Comparison of ENCODE assay signal across 33 mouse cellular contexts in genomic region chr3:60267416-60268174, GRCm38 (mm10).
A peak's percentile ranks its signal among the peaks of the same experiment; 100 is the strongest.
DNase-seq lines count a peak whose midpoint lies in the region; ATAC-seq and TF ChIP-seq lines count a peak whose summit lies in the region.
"Had no signal": no experiment of that assay in that cellular context is flagged by ENCODE, and none has a peak within 500 bp of the region (broad histone marks: within the 10 kb centered on the region; RNA-seq: fewer than 3 reads in every experiment).

No protein-coding gene starts in this region.

- no peaks in the 10 kb centered on the region for H3K36me3 ChIP-seq in intestine, embryonic 15.5 days
- H3K36me3 ChIP-seq in intestine, postnatal 0 days (ENCODE audit: control insufficient read depth, insufficient read depth), result no peaks in the 10 kb centered on the region
- H3K36me3 ChIP-seq in lung, embryonic 15.5 days, result no peaks in the 10 kb centered on the region
- no peaks in the 10 kb centered on the region for H3K36me3 ChIP-seq in stomach, postnatal 0 days (ENCODE audit: control insufficient read depth, insufficient read depth, low read length)
- H3K36me3 ChIP-seq: G1E; heart, embryonic 12.5 days; hindbrain, embryonic 10.5 days; hindbrain, embryonic 15.5 days; kidney, embryonic 15.5 days; limb, embryonic 10.5 days; limb, embryonic 15.5 days; liver, embryonic 15.5 days; neural tube, embryonic 15.5 days had no signal

- H3K4me1 ChIP-seq in intestine, embryonic 15.5 days (replicated peaks), result no peaks in the 10 kb centered on the region
- 0 out of 2 replicates have a peak, but pooled peaks cover 5% of the 10 kb centered on the region for H3K4me1 ChIP-seq in intestine, postnatal 0 days (replicated peaks; ENCODE audit: control insufficient read depth, insufficient read depth, low read length)
- H3K4me1 ChIP-seq in lung, embryonic 15.5 days, result no peaks in the 10 kb centered on the region
- peaks cover 4% of the 10 kb centered on the region; the same call in 1 of the 2 replicates for H3K4me1 ChIP-seq in lung, adult 2 months (ENCODE audit: control insufficient read depth, insufficient read depth, low read length)
- H3K4me1 ChIP-seq in stomach, postnatal 0 days (replicated peaks; ENCODE audit: control insufficient read depth, insufficient read depth), result no peaks in the 10 kb centered on the region
- H3K4me1 ChIP-seq: heart, embryonic 12.5 days; hindbrain, embryonic 10.5 days; hindbrain, embryonic 15.5 days; kidney, embryonic 15.5 days; limb, embryonic 10.5 days; limb, embryonic 15.5 days; liver, embryonic 15.5 days; neural tube, embryonic 15.5 days had no signal

- DNase-seq in lung, adult 2 months, result no peak
- peak; percentile 84 for DNase-seq in lung, postnatal 25 days (ENCODE audit: low spot score)
- no peak for DNase-seq in stomach, postnatal 0 days (ENCODE audit: low spot score)
- DNase-seq in heart, postnatal 14 days, result no peak
- DNase-seq: adrenal gland, adult 2 months; adrenal gland, postnatal 36 days; cerebellum, adult 2 months; cerebellum, postnatal 14 days; heart, adult 2 months; kidney, postnatal 25 days; layer of hippocampus, postnatal 36 days; midbrain, embryonic 14.5 days; retina, postnatal 1 day; right cerebral cortex, postnatal 14 days; thymus, postnatal 4 days had no signal

- TF ChIP-seq CTCF in intestine, postnatal 0 days (IDR thresholded peaks at IDR 0.05; ENCODE audit: low read depth), result no peak
- no peak for TF ChIP-seq CTCF in lung, adult 2 months (IDR thresholded peaks at IDR 0.05; ENCODE audit: insufficient read depth, low read length)
- TF ChIP-seq CTCF in stomach, postnatal 0 days (IDR thresholded peaks at IDR 0.05; ENCODE audit: low read depth), result no peak

- no peak overlapping the region for H3K4me3 ChIP-seq in intestine, embryonic 15.5 days (replicated peaks)
- H3K4me3 ChIP-seq in intestine, postnatal 0 days (ENCODE audit: low read depth, low read length), result no peak overlapping the region
- H3K4me3 ChIP-seq in lung, embryonic 15.5 days, result no peak overlapping the region
- H3K4me3 ChIP-seq in lung, adult 2 months (replicated peaks; ENCODE audit: extremely low read depth, low read depth, low read length), result no peak overlapping the region
- no peak overlapping the region for H3K4me3 ChIP-seq in stomach, postnatal 0 days (ENCODE audit: low read depth, low read length)
- H3K4me3 ChIP-seq: erythroblast, embryonic 14.5 days; heart, adult 2 months; heart, embryonic 12.5 days; hindbrain, embryonic 10.5 days; hindbrain, embryonic 15.5 days; kidney, embryonic 15.5 days; layer of hippocampus, adult 2 months; limb, embryonic 10.5 days; limb, embryonic 15.5 days; liver, embryonic 15.5 days; neural tube, embryonic 15.5 days had no signal

- no peak overlapping the region for H3K4me2 ChIP-seq in intestine, embryonic 15.5 days (replicated peaks)
- no peak overlapping the region for H3K4me2 ChIP-seq in intestine, postnatal 0 days (replicated peaks; ENCODE audit: low read depth)
- H3K4me2 ChIP-seq in lung, embryonic 15.5 days, result peak overlapping the region; percentile 30
- H3K4me2 ChIP-seq in stomach, postnatal 0 days (replicated peaks; ENCODE audit: low read depth), result no peak overlapping the region
- H3K4me2 ChIP-seq: heart, embryonic 12.5 days; hindbrain, embryonic 15.5 days; kidney, embryonic 15.5 days; limb, embryonic 15.5 days; liver, embryonic 15.5 days; neural tube, embryonic 15.5 days had no signal

- no peak overlapping the region for H3K9ac ChIP-seq in intestine, embryonic 15.5 days
- H3K9ac ChIP-seq in intestine, postnatal 0 days (ENCODE audit: low read depth, low read length), result no peak overlapping the region
- no peak overlapping the region for H3K9ac ChIP-seq in lung, embryonic 15.5 days
- H3K9ac ChIP-seq in stomach, postnatal 0 days (ENCODE audit: low read length), result no peak overlapping the region
- H3K9ac ChIP-seq: heart, embryonic 12.5 days; hindbrain, embryonic 15.5 days; kidney, embryonic 15.5 days; limb, embryonic 15.5 days; liver, embryonic 15.5 days; neural tube, embryonic 15.5 days had no signal

- TF ChIP-seq EP300 in stomach, postnatal 0 days (optimal IDR thresholded peaks at IDR 0.05), result no peak

- no peak for TF ChIP-seq POLR2A in lung, adult 2 months (IDR thresholded peaks at IDR 0.05; ENCODE audit: borderline replicate concordance, extremely low read depth, low read depth, low read length)

- H3K27me3 ChIP-seq in intestine, embryonic 15.5 days (replicated peaks), result no peaks in the 10 kb centered on the region
- no peaks in the 10 kb centered on the region for H3K27me3 ChIP-seq in intestine, postnatal 0 days (replicated peaks; ENCODE audit: control insufficient read depth, insufficient read depth, low read length)
- H3K27me3 ChIP-seq in lung, embryonic 15.5 days, result no peaks in the 10 kb centered on the region
- H3K27me3 ChIP-seq in stomach, postnatal 0 days (ENCODE audit: control insufficient read depth, insufficient read depth, low read length), result no peaks in the 10 kb centered on the region
- H3K27me3 ChIP-seq: CH12.LX; heart, embryonic 12.5 days; hindbrain, embryonic 15.5 days; kidney, embryonic 15.5 days; limb, embryonic 15.5 days; liver, embryonic 15.5 days; neural tube, embryonic 15.5 days had no signal

- H3K27ac ChIP-seq in intestine, embryonic 15.5 days, result no peak overlapping the region
- H3K27ac ChIP-seq in intestine, postnatal 0 days (ENCODE audit: low read depth, low read length), result no peak overlapping the region
- peak overlapping the region; percentile 70 for H3K27ac ChIP-seq in lung, embryonic 15.5 days
- H3K27ac ChIP-seq in stomach, postnatal 0 days (replicated peaks), result no peak overlapping the region
- H3K27ac ChIP-seq: heart, adult 2 months; hindbrain, embryonic 10.5 days; hindbrain, embryonic 15.5 days; kidney, embryonic 15.5 days; layer of hippocampus, adult 2 months; limb, embryonic 10.5 days; limb, embryonic 15.5 days; liver, embryonic 15.5 days; neural tube, embryonic 15.5 days had no signal

- H3K9me3 ChIP-seq in intestine, embryonic 15.5 days, result no peaks in the 10 kb centered on the region
- H3K9me3 ChIP-seq in intestine, postnatal 0 days (ENCODE audit: control insufficient read depth), result no peaks in the 10 kb centered on the region
- no peaks in the 10 kb centered on the region for H3K9me3 ChIP-seq in lung, embryonic 15.5 days
- H3K9me3 ChIP-seq in stomach, postnatal 0 days (ENCODE audit: control insufficient read depth, low read length), result no peaks in the 10 kb centered on the region
- H3K9me3 ChIP-seq: G1E; hindbrain, embryonic 10.5 days; hindbrain, embryonic 15.5 days; limb, embryonic 10.5 days; limb, embryonic 15.5 days; liver, embryonic 15.5 days; neural tube, embryonic 15.5 days had no signal

- intact Hi-C loops in heart, postnatal 14 days (cut with DNase I), result no loop called here

- ATAC-seq in intestine, embryonic 15.5 days, result peak; percentile 88
- no peak for ATAC-seq in intestine, postnatal 0 days
- peak; percentile 91 for ATAC-seq in lung, embryonic 15.5 days (ENCODE audit: borderline replicate concordance, extremely low read depth, low FRiP score, low TSS enrichment)
- ATAC-seq in stomach, postnatal 0 days (ENCODE audit: low FRiP score, low TSS enrichment), result peak; percentile 77
- ATAC-seq in frontal cortex, adult (ENCODE audit: low TSS enrichment), result no peak
- ATAC-seq: forebrain, embryonic 16.5 days; inflammation-experienced regulatory T-cells, adult 6 months had no signal

Comparison
In these comparisons a context has a peak if more than half of its experiments do, and no peak if none do; other contexts are left out.
1. ATAC-seq: peak in intestine, embryonic 15.5 days (single experiment), lung, embryonic 15.5 days (single experiment) and stomach, postnatal 0 days (single experiment); none in intestine, postnatal 0 days (single experiment) and frontal cortex, adult (single experiment).